Mouse (Mus musculus) layer of hippocampus, adult 18-20 months (tissue): Measurements from ENCODE around the gene Hsdl2. TPM values are rescaled to one million over a fixed set of nuclear protein-coding genes. Genes with fewer than 3 reads are reported as not detected.

Experiments
- total RNA-seq, 2 experiments: library from RNA; stranded (reverse); gene quantifications; 2 replicates each; pipeline ENCODE4 v1.2.3; 2021

Gene Hsdl2
- total RNA-seq, 2 experiments from 2014 or later = 26.2 to 28.6 TPM

Other genes starting within 250 kb of the Hsdl2 start
- gene Susd1, start 142.9 kb upstream of the Hsdl2 start, total RNA-seq = 1 to 10 TPM; 7.5 to 8.1 TPM
- gene Ptbp3, start 32.2 kb upstream of the Hsdl2 start, total RNA-seq = 10 to 100 TPM; 37.4 to 41.8 TPM
- 10 to 100 TPM; 11.7 to 14.7 TPM for gene E130308A19Rik, start 44.6 kb downstream of the Hsdl2 start, total RNA-seq
- gene Inip, start 220.0 kb downstream of the Hsdl2 start, total RNA-seq = 10 to 100 TPM; 25.0 TPM
- 10 to 100 TPM; 39.2 to 41.7 TPM for gene Snx30, start 224.3 kb downstream of the Hsdl2 start, total RNA-seq